Mouse (Mus musculus): ENCODE measurements around the gene Hmga1. TPM values are rescaled to one million over a fixed set of nuclear protein-coding genes. Genes with fewer than 3 reads are reported as not detected.

Gene Hmga1
- total RNA-seq, 2 experiments from 2014 or later: 55.2 to 55.7 TPM

- peak overlapping the region; percentile 52; the same call in 1 of the 2 replicates for H3K27ac ChIP-seq
- DNase-seq (ENCODE audit: extremely low spot score in 1 of 2, low spot score in 2 of 2): no peak
- no peak overlapping the region for H3K4me3 ChIP-seq
- no peak for TF ChIP-seq CTCF (IDR thresholded peaks at IDR 0.05)
- intact Hi-C loops (cut with DNase I): loop anchor here (2.0 kb wide), 1 partner anchor 13 kb away; no protein-coding TSS in a partner anchor
Observed at GRCm38 (mm10) chr17:27579816-27580215, 23.5 kb downstream of the Hmga1 start.

DNA sequence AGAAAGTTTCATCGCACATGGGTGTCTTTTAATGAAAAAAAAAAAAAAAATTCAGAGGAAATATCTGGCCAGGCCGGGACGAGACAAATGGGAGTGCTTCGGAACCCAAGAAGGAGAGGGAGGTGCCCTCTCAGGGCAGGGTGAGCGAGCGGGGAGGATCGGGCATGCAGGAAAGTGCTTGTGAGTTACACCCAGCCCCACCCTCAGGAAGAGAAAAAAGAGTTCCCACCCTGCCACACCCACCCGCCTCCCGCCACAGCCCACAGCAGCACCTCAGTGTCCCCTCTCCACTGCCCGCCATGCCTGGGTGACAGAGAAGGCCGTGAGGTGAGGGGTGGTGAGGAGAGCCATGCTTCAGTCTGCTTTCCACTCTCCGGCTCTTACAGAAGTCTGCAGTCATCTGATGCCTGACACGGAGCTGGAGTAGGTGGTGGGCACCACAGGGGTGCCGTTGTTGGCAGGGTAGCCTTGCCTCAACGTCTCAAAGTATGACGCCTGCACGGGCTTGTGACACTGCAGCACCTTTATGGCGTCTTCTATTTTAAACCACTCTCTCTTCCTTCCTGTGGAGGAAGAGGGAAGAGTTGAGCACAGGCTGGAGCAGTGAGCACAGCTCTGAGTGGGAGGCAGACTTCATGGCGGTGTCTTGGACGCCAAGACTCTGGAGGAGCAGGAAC is 24.2 kb downstream of the Hmga1 start:
- peak overlapping the region; percentile 52 for H3K27ac ChIP-seq
- no peak for TF ChIP-seq CTCF (IDR thresholded peaks at IDR 0.05)
- intact Hi-C loops (cut with DNase I): loop anchor here (2.0 kb wide), 1 partner anchor 14 kb away; no protein-coding TSS in a partner anchor
- no peak overlapping the region for H3K4me3 ChIP-seq
- no peak for DNase-seq (ENCODE audit: extremely low spot score in 1 of 2, low spot score in 2 of 2)

DNA sequence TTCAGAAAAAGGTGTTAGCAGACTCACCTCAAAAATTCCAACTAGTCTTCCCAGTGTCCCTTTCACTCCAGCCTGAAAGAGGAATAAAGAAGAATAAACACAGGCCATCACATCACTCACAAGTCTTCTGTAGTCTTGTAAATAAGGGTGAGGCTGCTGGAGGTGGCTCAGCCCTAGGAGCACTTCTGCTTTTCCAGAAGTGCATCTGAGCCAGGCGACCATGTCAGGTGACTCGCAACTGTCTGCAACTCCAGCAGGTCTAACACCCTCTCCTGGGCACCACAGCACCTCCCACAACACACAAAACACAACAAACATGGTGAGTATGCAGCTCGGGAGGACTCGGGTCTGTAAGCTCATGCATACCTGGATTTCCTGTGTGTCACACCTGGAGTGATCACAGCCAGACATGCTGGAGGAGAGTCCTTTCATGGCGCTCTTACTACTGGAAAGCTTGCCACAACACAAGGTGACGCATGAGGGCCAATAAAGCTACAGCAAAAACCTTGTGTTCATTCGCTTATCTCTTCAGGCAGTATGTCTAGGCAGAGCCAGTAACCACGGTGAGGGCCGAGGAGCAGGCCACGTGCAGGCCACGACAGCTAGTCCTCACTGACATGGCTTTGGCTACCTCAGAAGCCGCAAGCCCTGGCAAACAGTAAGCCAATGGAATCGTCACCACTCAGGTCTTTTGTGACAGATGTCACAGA is 27.0 kb downstream of the Hmga1 start:
- Histone ChIP-seq H3K27ac (no peak overlapping the region), H3K4me3 (no peak overlapping the region)
- DNase-seq (ENCODE audit: extremely low spot score in 1 of 2, low spot score in 2 of 2): no peak
- intact Hi-C loops (cut with DNase I): no loop called here
- TF ChIP-seq CTCF (IDR thresholded peaks at IDR 0.05): no peak

DNA sequence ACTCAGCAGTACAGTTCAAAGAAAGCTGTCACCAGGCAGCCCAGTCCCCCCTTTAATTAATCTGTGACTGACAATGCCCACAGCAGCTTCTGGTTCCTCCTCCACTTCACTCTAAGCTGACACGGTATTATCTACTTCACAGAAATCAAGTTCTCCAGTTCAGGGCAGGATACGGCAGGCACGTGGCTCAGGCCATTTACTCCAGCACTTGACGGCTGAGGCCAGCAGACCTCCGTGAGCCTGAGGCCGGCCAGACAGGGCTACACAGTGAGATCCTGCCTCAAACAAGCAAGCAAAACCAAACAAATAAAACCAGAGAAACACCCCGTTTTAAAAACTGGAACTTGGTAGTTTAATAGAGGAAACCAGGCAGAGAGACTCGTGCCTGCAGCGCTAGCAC is 30.4 kb downstream of the Hmga1 start:
- Histone ChIP-seq H3K27ac (peak overlapping the region; percentile 78), H3K4me3 (no peak overlapping the region)
- intact Hi-C loops (cut with DNase I): no loop called here
- no peak for DNase-seq (ENCODE audit: extremely low spot score in 1 of 2, low spot score in 2 of 2)
- no peak for TF ChIP-seq CTCF (IDR thresholded peaks at IDR 0.05)

DNA sequence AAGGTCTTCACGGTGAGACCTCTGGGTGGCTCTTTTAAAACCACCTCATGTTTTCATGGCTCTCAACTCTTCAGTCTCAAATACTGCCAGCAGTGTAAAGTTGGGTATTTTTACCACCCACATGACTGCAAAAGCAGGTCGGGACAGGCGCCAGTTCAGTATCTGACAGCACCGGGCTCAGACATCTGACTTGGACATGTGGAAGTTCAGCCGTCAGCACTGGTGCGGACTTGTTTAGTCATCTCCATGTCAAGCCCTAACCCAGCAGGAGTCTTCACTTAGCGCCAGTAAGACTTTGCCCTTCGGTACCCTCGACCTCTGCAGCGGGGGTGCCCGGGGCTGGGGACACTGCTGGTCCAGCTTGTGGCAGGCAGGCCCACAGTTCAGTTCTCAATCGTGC is 31.0 kb downstream of the Hmga1 start:
- TF ChIP-seq CTCF (IDR thresholded peaks at IDR 0.05): no peak
- DNase-seq (ENCODE audit: extremely low spot score in 1 of 2, low spot score in 2 of 2): no peak
- H3K27ac ChIP-seq: peak overlapping the region; percentile 78
- intact Hi-C loops (cut with DNase I): no loop called here
- H3K4me3 ChIP-seq: no peak overlapping the region

- intact Hi-C loops (cut with DNase I): no loop called here
- H3K4me3 ChIP-seq: no peak overlapping the region
- no peak for TF ChIP-seq CTCF (IDR thresholded peaks at IDR 0.05)
Observed at GRCm38 (mm10) chr17:27588231-27588630, 31.9 kb downstream of the Hmga1 start.

DNA sequence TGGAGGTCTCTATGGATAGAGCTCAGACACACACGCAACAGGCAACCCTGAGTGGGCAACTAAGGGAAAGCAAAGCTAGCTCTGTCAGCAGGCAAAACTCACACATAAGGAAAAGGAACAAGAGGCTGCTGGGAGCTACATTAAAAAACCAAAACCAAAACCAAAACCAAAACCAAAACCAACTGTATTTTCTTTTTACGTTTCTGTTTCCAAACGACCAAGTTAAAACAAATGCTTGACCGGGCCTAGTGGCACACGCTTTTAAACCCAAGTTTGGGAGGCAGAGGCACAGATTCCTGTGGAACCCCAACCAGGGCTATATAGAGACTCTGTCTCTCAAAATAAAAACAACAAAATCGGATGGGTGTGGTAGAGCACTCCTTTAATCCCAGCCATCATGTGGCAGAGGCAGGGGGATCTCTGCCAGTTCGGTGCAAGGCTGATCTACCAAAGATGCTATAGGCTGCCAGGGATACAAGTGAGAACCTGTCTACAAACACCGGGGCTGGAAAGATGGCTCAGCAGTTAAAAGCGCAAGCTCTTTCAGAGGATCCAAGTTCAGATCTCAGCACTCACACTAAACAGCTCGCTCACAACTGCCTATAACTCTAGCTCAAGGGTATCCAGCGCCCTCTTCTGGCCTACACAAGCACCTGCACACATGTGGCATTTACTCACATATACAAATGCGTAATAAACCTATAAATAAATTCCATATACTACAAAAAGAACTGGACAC is 35.7 kb downstream of the Hmga1 start:
- intact Hi-C loops (cut with DNase I): no loop called here
- no peak for DNase-seq (ENCODE audit: extremely low spot score in 1 of 2, low spot score in 2 of 2)
- H3K4me3 ChIP-seq: no peak overlapping the region
- H3K27ac ChIP-seq: no peak overlapping the region
- peak; percentile 27 for TF ChIP-seq CTCF (IDR thresholded peaks at IDR 0.05)

More at GRCm38 (mm10) chr17:27588231-27588630, 31.9 kb downstream of the Hmga1 start:
- DNase-seq (ENCODE audit: extremely low spot score in 1 of 2, low spot score in 2 of 2): no peak
- peak overlapping the region; percentile 72 for H3K27ac ChIP-seq

DNA sequence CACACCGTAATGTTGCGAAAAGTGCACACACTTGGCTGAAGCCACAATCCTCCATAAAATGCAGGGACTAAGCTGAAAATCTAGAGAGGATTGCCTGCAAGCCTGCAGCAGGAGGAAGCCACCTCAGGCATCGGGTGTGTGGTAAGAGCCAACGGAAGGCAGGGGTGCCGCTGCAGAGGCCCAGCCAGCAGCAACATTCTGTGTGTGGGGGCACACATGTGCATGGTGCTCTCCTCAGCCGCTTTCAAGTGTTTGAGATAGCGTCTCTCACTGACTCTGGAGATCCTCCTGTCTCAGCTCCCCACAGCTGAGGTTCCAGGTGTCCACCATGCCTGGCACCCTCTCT is 36.2 kb downstream of the Hmga1 start:
- intact Hi-C loops (cut with DNase I): no loop called here
- Histone ChIP-seq H3K4me3 (no peak overlapping the region), H3K27ac (no peak overlapping the region)
- DNase-seq (ENCODE audit: extremely low spot score in 1 of 2, low spot score in 2 of 2): no peak
- no peak for TF ChIP-seq CTCF (IDR thresholded peaks at IDR 0.05)

DNA sequence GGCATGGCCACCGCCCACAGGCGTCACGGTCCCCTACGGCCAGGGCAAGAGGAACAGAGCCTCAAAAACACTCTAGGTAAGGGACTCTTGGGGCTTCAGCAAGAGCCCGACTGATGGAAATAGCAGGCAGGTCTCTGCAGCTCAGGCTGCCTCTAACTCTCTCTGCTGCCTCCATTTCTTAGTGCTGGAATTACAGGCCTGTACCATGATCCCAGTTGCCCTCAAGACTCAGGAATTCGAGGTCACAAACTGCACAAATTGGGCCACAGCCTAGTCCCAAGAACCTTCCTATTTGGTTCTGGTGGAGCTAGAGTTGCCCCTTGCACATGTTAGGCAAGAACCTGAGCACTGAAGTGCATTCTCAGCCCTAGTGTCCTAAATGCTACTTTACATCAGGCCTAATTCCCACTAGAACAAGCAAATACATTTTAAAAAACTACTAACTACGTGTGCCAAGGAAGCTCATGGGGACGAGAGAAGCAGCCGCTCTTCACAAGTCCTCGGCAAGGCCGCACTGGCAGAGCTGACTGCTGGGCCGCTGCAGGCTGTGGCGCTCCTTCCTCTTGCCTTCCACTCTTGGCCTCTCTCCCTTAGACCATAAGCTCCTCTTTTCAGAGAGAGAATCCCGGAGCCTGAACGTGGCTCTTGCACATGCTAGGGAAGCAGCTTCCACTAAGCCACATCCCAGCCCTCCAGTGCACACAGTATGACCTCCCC is 39.5 kb downstream of the Hmga1 start:
- H3K4me3 ChIP-seq: no peak overlapping the region
- peak; percentile 23 for TF ChIP-seq CTCF (IDR thresholded peaks at IDR 0.05)
- intact Hi-C loops (cut with DNase I): no loop called here
- H3K27ac ChIP-seq: peak overlapping the region; percentile 36; the same call in 1 of the 2 replicates
- DNase-seq (ENCODE audit: extremely low spot score in 1 of 2, low spot score in 2 of 2): no peak

GRCm38 (mm10) chr17:27596376-27597190 is 40.3 kb downstream of the Hmga1 start:
- Histone ChIP-seq H3K4me3 (no peak overlapping the region), H3K27ac (peak overlapping the region; percentile 45; the same call in 1 of the 2 replicates)
- no peak for DNase-seq (ENCODE audit: extremely low spot score in 1 of 2, low spot score in 2 of 2)
- TF ChIP-seq CTCF (IDR thresholded peaks at IDR 0.05): no peak
- intact Hi-C loops (cut with DNase I): no loop called here

GRCm38 (mm10) chr17:27600286-27600685 is 44.0 kb downstream of the Hmga1 start:
- no peak overlapping the region for H3K27ac ChIP-seq
- no peak overlapping the region for H3K4me3 ChIP-seq
- TF ChIP-seq CTCF (IDR thresholded peaks at IDR 0.05): no peak
- intact Hi-C loops (cut with DNase I): no loop called here
- no peak for DNase-seq (ENCODE audit: extremely low spot score in 1 of 2, low spot score in 2 of 2)
